Mouse (Mus musculus): ENCODE measurements around the gene Abcc1. TPM values are rescaled to one million over a fixed set of nuclear protein-coding genes. Genes with fewer than 3 reads are reported as not detected.

Gene Abcc1
- polyA plus RNA-seq, 1 experiment, result 27.5 TPM

DNA sequence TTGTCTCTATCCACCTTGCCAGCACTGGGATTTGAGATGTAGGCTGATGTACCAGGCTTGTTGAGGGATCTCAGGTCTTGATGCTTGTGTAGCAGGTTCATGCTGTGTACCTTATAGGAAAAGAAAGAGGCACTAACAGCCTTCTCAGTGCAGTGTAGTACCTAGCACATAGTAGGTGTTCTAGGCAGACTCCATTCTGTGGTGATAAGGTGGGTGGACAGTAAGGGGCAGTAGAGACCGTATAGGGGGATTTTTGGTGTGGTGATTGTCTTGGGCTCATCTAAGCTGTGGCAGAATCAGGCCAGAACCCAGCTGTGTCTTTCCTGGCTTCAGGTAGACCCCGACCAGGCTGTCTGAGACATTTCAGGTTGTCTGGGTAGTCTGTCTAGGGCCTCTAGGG lies 15.0 kb downstream of the Abcc1 start:
- DNase-seq (ENCODE audit: low spot score), result no peak

DNA sequence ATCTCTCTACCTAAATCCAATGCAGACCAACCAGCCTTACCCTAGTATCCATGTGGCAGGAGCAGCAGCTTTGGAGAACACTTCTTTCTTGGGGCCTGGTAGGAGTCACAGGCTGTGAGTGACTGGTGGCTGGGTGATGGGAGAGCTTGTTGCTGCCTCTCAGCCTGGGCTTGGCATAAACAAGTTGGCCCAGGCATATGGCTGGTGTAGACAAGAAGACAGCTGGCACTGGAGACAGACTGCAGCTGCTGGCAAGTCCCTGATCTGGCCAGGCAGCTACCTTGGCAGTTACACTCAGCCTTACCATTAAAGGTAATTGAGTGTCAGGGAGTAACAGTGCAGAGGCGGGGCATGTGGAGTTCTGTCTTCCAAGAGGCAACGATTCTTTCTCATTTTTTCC lies 16.0 kb downstream of the Abcc1 start:
- DNase-seq (ENCODE audit: low spot score), result no peak

GRCm38 (mm10) chr16:14378654-14379053 lies 17.3 kb downstream of the Abcc1 start:
- DNase-seq (ENCODE audit: low spot score), result no peak

DNA sequence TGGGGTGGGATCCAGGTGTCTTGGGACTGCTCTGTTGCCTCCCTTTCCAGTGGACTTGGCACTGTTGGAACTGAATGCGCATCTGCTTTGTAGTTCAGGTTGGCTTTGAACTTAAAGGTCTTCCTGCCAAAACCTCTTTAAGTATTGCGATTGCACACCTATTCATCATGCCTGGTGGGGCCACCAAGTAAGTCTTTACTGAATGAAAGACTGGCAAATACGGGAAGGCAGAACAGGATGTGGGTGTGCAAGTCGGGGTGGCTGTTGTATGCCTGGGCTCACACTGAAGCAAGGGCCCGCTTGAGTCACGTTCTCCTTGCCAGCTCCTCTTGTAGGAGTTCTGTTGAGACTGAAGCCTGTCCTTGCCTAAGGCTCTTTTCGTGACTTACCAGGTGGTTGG lies 18.5 kb downstream of the Abcc1 start:
- DNase-seq (ENCODE audit: low spot score), result no peak

DNA sequence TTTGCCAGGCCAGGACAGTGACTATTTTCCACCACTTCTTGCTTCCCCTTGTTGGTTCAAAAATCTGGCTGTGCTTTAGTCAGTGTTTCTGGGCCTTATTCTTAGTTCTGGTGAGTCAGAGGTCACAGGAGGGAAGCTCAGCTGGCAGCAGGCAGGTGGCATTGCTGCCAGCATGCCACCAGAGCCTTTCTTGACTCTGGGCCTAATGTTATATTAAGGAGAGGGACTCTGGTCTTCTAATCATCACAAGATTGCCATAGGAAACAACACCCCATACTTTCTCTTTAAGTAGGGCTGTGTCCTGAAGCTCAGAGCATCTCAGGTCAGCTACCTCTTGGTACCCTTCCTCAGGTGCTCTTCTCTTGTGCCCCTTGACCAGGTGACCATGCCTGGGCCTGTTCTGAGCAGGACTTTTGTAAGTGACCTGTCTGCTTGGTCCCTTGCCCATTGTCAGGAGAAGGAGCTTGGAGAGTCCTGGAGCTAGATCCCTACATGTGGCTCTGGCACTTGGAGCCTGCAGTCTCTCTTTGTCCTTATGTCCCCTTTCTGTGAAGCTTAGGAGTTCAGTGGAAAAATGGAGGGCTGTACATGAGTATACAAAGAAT lies 19.8 kb downstream of the Abcc1 start:
- DNase-seq (ENCODE audit: low spot score), result no peak

GRCm38 (mm10) chr16:14399303-14399702 lies 37.9 kb downstream of the Abcc1 start:
- no peak for DNase-seq (ENCODE audit: low spot score)

- no peak for DNase-seq (ENCODE audit: low spot score)
These were observed 42.1 kb downstream of the Abcc1 start for GRCm38 (mm10) chr16:14403507-14403906.

DNA sequence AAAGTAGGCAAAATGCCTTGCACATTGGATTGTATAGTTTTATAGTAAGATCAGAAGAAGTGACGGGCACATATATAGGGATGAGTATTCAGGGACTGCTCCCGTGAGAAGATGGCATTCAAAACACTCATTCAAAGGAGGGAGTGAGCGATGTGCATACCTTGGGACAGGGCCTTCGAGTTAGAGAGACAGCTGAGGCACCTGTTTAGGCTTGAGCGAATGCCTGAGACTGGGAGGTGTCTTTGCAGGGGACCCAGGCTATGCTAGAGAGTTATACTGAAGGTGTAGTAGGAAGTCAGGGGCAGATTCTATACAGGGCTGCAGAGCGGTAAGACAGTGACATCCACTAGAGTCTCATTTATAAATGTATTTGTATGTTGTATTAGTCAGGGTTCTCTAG lies 44.3 kb downstream of the Abcc1 start:
- no peak for DNase-seq (ENCODE audit: low spot score)

DNA sequence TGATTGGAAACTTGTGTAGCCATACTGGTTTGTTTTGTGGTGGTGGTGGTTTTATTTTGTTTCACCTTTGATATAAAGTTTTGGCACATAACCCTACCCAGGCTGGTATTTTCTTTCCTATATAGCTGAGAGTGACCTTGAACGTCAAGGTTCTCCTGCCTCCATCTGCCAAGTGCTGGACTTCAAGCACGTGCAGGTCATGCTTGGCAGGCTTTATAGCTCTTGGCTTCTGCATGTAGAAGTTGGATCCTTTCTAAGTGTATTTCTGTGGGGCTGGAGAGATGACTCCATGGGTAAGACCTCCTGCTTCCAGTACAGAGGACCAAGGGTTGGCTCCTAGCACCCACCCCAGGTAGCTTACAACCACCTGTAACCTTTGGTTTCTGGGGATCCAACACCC lies 47.8 kb downstream of the Abcc1 start:
- DNase-seq (ENCODE audit: low spot score), result no peak

DNA sequence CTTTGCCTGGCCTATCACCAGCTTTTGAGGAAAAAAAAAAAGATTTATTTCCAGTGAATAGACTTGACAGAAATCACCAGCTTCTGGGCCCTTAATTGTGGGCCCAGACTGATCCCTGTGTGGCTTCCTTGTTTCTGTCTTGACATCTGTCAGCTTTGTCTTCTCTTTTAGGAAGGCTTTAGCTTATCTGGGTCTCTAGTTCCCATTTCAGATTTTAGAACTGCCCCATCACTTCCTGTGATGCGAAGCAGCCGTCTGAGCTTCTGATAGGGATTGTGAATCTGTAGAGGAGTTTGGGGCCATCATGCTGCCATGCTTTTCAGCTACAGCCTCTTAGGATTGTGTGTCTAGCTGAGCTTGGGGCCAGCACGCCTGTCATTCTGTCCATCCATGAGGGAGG lies 48.4 kb downstream of the Abcc1 start:
- DNase-seq (ENCODE audit: low spot score), result no peak

DNA sequence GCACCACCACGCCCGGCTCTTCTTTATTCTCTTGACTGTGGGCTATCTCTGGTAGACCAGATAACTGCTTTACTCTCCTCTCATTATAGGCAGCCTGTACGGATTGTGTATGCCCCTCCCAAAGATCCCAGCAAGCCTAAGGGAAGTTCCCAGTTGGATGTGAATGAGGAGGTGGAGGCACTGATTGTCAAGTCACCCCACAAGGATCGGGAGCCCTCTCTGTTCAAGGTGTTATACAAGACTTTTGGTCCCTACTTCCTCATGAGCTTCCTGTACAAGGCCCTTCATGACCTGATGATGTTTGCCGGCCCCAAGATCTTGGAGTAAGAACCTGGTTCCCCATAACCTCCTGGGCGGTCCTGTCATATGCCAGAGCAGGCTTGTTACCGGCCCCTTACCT lies 49.3 kb downstream of the Abcc1 start:
- DNase-seq (ENCODE audit: low spot score), result no peak

- DNase-seq (ENCODE audit: low spot score), result no peak
These were observed 49.8 kb downstream of the Abcc1 start for GRCm38 (mm10) chr16:14411156-14411555.

- DNase-seq (ENCODE audit: low spot score), result no peak
These were observed 51.2 kb downstream of the Abcc1 start for GRCm38 (mm10) chr16:14412551-14412950.

DNA sequence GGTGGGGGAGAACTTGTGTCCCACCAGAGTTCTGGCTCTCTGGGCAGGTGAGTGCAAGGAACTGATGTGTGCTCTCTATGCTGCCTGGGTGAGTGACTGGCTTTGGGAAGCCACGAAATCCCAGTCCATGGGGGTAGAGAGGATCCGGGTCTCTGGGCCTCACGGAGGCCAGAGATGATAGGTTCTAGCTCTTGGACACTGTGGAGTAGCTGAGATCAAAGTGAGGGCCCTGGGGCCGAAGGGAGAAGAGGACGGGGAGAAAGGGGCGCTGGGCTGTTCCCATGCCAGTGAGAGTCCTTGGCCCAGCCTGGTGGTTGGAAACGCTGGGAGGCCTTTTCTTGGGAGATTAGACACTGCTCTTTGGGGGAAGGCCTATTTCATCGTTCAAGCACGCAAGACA lies 53.8 kb downstream of the Abcc1 start:
- no peak for DNase-seq (ENCODE audit: low spot score)

GRCm38 (mm10) chr16:14416957-14417618 lies 55.7 kb downstream of the Abcc1 start:
- no peak for DNase-seq (ENCODE audit: low spot score)

DNA sequence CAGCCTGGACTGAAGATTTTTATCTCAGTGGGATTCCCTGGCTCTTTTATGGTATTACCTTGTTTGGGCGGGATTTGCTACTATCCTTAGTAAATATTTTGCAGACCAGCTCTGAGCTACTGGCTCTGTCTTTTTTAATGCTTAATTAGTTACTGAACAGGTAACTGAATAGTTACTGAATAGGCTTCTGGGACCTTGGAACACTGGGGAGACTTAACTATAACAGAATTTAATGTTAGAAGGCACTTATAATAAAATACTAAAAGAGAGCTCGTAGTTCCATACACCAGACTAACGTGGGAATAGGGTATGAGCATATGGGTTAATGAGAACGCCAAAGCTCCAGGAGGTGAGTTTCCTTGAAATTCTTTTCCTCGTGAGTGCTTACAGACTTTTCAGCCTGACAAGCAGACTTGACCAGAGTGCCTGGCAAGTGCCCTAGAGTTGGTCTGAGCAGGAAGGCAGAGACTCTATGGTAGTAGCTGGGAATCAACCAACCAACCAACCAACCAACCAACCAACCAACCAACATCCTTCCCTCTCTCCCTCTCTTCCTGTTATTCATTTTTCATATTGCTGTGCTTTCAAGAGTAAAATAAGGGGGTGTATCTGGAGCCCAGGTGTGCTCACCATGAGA lies 59.3 kb downstream of the Abcc1 start:
- no peak for DNase-seq (ENCODE audit: low spot score)

DNA sequence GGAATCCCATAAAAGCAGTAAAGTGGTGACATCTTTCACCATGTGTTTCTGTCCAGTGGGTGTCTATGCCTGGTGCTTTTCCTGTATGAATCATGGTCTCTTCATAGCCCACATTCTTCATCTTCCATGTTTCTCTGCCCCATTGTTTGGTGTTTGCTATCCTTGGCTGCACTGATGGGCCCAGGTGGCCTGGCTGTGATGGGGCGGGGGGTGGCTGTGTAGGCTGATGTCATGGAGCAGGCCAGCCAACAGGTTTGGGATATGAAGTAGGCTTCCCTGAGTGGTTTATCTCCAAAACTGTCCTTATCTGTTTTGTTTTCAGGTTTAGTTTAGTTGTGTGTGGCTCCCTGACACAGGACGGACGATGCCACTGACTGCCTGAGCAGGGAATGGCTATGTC lies 60.7 kb downstream of the Abcc1 start:
- DNase-seq (ENCODE audit: low spot score), result no peak

- no peak for DNase-seq (ENCODE audit: low spot score)
These were observed 68.0 kb downstream of the Abcc1 start for GRCm38 (mm10) chr16:14429371-14429770.

DNA sequence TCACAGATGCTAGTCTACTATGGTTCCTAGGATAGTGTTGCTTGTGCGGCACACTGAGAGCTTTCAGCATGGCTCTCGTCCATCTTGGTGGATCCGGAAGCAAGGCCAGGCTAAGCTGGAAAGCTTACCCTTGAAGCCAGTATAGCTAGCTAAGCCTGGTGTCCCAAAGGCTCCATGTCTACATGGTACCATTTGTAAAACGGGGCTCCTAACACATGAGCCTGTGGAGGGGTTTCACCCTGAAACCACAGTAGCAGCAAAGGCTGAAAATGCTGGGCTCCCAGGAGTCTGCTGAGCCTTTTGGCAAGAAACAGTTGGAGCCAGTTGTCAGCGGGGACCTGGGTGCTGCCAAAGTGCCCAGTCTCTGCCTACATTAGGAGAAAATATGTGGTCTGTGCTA lies 71.6 kb downstream of the Abcc1 start:
- peak; percentile 14 for DNase-seq (ENCODE audit: low spot score)

- DNase-seq (ENCODE audit: low spot score), result no peak
These were observed 74.2 kb downstream of the Abcc1 start for GRCm38 (mm10) chr16:14435526-14435925.

DNA sequence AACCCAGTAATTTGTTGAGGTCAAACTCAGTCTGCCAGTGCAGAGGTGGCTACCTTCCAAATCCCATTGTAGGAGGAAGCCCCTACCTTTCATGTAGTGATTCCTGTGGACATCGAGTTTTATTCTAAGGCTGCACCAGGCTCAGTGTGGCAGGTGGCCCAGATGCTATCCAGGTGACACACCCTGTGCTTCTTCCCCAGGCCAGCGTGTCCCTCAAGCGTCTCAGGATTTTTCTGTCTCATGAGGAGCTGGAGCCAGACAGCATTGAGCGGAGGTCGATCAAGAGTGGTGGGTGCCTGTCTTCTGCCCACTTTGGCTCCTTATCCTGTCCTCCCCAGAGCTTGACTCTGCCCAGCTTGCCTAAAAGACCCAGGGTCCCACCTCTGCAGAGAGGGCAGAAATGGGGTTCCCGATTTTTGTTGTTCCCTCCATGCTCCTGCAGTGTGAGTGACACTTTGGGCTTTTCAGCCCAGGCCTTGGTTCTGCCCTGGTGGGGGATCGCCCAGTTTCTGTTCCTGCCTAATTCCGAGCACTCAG lies 76.2 kb downstream of the Abcc1 start:
- peak; percentile 16 for DNase-seq (ENCODE audit: low spot score)

- peak; percentile 16 for DNase-seq (ENCODE audit: low spot score)
These were observed 77.2 kb downstream of the Abcc1 start for GRCm38 (mm10) chr16:14438561-14438960.

- DNase-seq (ENCODE audit: low spot score), result peak; percentile 10
These were observed 77.7 kb downstream of the Abcc1 start for GRCm38 (mm10) chr16:14439081-14439480.

Measured in urinary bladder, adult 2 months (tissue).